Mouse (Mus musculus) stomach, postnatal 0 days (tissue): Measurements from ENCODE around the gene Pam16. TPM values are rescaled to one million over a fixed set of nuclear protein-coding genes. Genes with fewer than 3 reads are reported as not detected.
A peak's percentile ranks its signal among the peaks of the same experiment; 100 is the strongest.

Experiments
- ATAC-seq: fragments of 200-750 bp; cut with Nextera tagmentation; 2 replicates; pipeline ENCODE4 v1.8.0; 2017; ENCODE audit not compliant: low FRiP score, low TSS enrichment
- DNase-seq: peaks from one replicate; pipeline ENCODE4 v3.0.0-alpha.2; 2016; ENCODE audit warnings: low spot score
- H3K27ac ChIP-seq: fragments of 300-500 bp; sonication (generic); replicated peaks from 2 replicates; pipeline ENCODE4 v1.5.1; 2014; ENCODE audit warnings: mild to moderate bottlenecking, control low read depth
- H3K27me3 ChIP-seq: fragments of 300-500 bp; sonication (generic); 2 replicates; pipeline ENCODE4 v1.6.1; 2014; ENCODE audit warnings: low read length; ENCODE audit not compliant: control insufficient read depth, insufficient read depth
- H3K36me3 ChIP-seq: fragments of 300-500 bp; sonication (generic); 2 replicates; pipeline ENCODE4 v1.6.1; 2014; ENCODE audit warnings: low read length, mixed read lengths; ENCODE audit not compliant: control insufficient read depth, insufficient read depth
- H3K4me1 ChIP-seq: fragments of 300-500 bp; sonication (generic); replicated peaks from 2 replicates; pipeline ENCODE4 v1.6.1; 2014; ENCODE audit warnings: antibody characterized with exemption; ENCODE audit not compliant: control insufficient read depth, insufficient read depth
- H3K4me2 ChIP-seq: fragments of 300-500 bp; sonication (generic); replicated peaks from 2 replicates; pipeline ENCODE4 v1.6.1; 2014; ENCODE audit warnings: low read depth, mild to moderate bottlenecking, control low read depth, moderate library complexity
- H3K4me3 ChIP-seq: fragments of 300-500 bp; sonication (generic); 2 replicates; pipeline ENCODE4 v1.5.1; 2014; ENCODE audit warnings: low read depth, low read length, control low read depth
- H3K9ac ChIP-seq: fragments of 300-500 bp; sonication (generic); 2 replicates; pipeline ENCODE4 v1.6.1; 2014; ENCODE audit warnings: mild to moderate bottlenecking, low read length, control low read depth, mixed read lengths
- H3K9me3 ChIP-seq: fragments of 300-500 bp; sonication (generic); 2 replicates; pipeline ENCODE4 v1.6.1; 2016; ENCODE audit warnings: low read length; ENCODE audit not compliant: control insufficient read depth
- CTCF ChIP-seq: IDR thresholded peaks from 2 replicates; pipeline ENCODE4 v1.5.1; 2016; ENCODE audit warnings: antibody characterized with exemption, low read depth, mild to moderate bottlenecking, moderate library complexity
- EP300 ChIP-seq: optimal IDR thresholded peaks from 2 replicates; pipeline ENCODE3; 2016; ENCODE audit warnings: antibody characterized with exemption
- WGBS: fragments of 180-500 bp; shearing (Covaris S2); extraction: QIAGEN DNeasy Blood & Tissue Kit; methylation state at CpG from one replicate; pipeline ENCODE4 v1.1.7; 2014; 5-methylcytosine and 5-hydroxymethylcytosine counted together
- polyA plus RNA-seq: library from polyadenylated mRNA; unstranded; fragments of >200 nt; fragmentation: Nextera tagmentation; extraction: Ambion mirVana; gene quantifications from 2 replicates; pipeline ENCODE4 v1.2.1, GENCODE M21; 2015

Gene Pam16
- polyA plus RNA-seq, 1 experiment from 2014 or later, result 71.9 TPM

- Histone ChIP-seq H3K27ac (no peak overlapping the region), H3K4me3 (no peak overlapping the region), H3K27me3 (no peaks in the 10 kb centered on the region), H3K4me2 (no peak overlapping the region), H3K9me3 (no peaks in the 10 kb centered on the region), H3K36me3 (peaks cover 3% of the 10 kb centered on the region; the same call in 1 of the 2 replicates), H3K4me1 (no peaks in the 10 kb centered on the region), H3K9ac (no peak overlapping the region; the same call in 1 of the 2 replicates)
- DNase-seq, result no peak
- 78% methylated on average over 2 of the region's 2 CpGs for WGBS
- TF ChIP-seq EP300 (no peak), CTCF (no peak)
- no peak for ATAC-seq
These were observed 36.8 kb upstream of the Pam16 start for GRCm38 (mm10) chr16:4661605-4662004.

GRCm38 (mm10) chr16:4659326-4659725, 34.5 kb upstream of the Pam16 start:
- no peak for ATAC-seq
- 29% methylated on average over 2 of the region's 2 CpGs for WGBS
- Histone ChIP-seq H3K27me3 (no peaks in the 10 kb centered on the region), H3K4me1 (peaks cover 3% of the 10 kb centered on the region; the same call in 1 of the 2 replicates), H3K9ac (no peak overlapping the region), H3K27ac (no peak overlapping the region), H3K4me2 (no peak overlapping the region), H3K9me3 (no peaks in the 10 kb centered on the region), H3K36me3 (peaks cover 5% of the 10 kb centered on the region; the same call in 1 of the 2 replicates), H3K4me3 (no peak overlapping the region)
- no peak for DNase-seq
- TF ChIP-seq EP300 (no peak), CTCF (no peak)

- Histone ChIP-seq H3K4me1 (peaks cover 3% of the 10 kb centered on the region; the same call in 1 of the 2 replicates), H3K9ac (no peak overlapping the region), H3K9me3 (no peaks in the 10 kb centered on the region), H3K36me3 (peaks cover 6% of the 10 kb centered on the region; the same call in 1 of the 2 replicates), H3K27me3 (no peaks in the 10 kb centered on the region), H3K27ac (no peak overlapping the region), H3K4me3 (no peak overlapping the region), H3K4me2 (no peak overlapping the region)
- 48% methylated on average over 9 of the region's 11 CpGs for WGBS
- TF ChIP-seq CTCF (no peak), EP300 (no peak)
- ATAC-seq (peak; percentile 48; the same call in 1 of the 2 replicates), DNase-seq (peak; percentile 42)
These were observed 34.0 kb upstream of the Pam16 start for GRCm38 (mm10) chr16:4658781-4659245.

- no peak for DNase-seq
- Histone ChIP-seq H3K36me3 (peaks cover 9% of the 10 kb centered on the region), H3K9me3 (no peaks in the 10 kb centered on the region), H3K4me1 (peaks cover 3% of the 10 kb centered on the region; the same call in 1 of the 2 replicates), H3K27ac (peak overlapping the region; percentile 45), H3K9ac (no peak overlapping the region), H3K27me3 (no peaks in the 10 kb centered on the region), H3K4me3 (no peak overlapping the region), H3K4me2 (no peak overlapping the region)
- ATAC-seq, result no peak
- TF ChIP-seq EP300 (no peak), CTCF (no peak)
- 66% methylated on average over 9 of the region's 9 CpGs for WGBS
These were observed 31.8 kb upstream of the Pam16 start for GRCm38 (mm10) chr16:4656571-4657081.

- no peak overlapping the region for H3K4me3 ChIP-seq
- H3K27me3 ChIP-seq, result no peaks in the 10 kb centered on the region
- peaks cover 3% of the 10 kb centered on the region; the same call in 1 of the 2 replicates for H3K4me1 ChIP-seq
- ATAC-seq (no peak), DNase-seq (no peak)
- H3K27ac ChIP-seq, result peak overlapping the region; percentile 53
- peak overlapping the region; percentile 31; the same call in 1 of the 2 replicates for H3K9ac ChIP-seq
- H3K36me3 ChIP-seq, result peaks cover 11% of the 10 kb centered on the region; the same call in 1 of the 2 replicates
- peak; percentile 51 for TF ChIP-seq CTCF
- TF ChIP-seq EP300, result no peak
- WGBS, result 37% methylated on average over 11 of the region's 11 CpGs
- no peak overlapping the region for H3K4me2 ChIP-seq
- H3K9me3 ChIP-seq, result no peaks in the 10 kb centered on the region
These were observed 31.2 kb upstream of the Pam16 start for GRCm38 (mm10) chr16:4655764-4656570.
